Mouse (Mus musculus): ENCODE data around the gene Elp6. TPM values are rescaled to one million over a fixed set of nuclear protein-coding genes. Genes with fewer than 3 reads are reported as not detected.
"Not testable (repeated sequence)": the region's sequence is repeated elsewhere in the genome, so short reads cannot be mapped to it uniquely, and the experiment has no call there.

Elp6 gene
- polyA plus RNA-seq, 1 experiment from 2014 or later = 6.0 TPM

DNA sequence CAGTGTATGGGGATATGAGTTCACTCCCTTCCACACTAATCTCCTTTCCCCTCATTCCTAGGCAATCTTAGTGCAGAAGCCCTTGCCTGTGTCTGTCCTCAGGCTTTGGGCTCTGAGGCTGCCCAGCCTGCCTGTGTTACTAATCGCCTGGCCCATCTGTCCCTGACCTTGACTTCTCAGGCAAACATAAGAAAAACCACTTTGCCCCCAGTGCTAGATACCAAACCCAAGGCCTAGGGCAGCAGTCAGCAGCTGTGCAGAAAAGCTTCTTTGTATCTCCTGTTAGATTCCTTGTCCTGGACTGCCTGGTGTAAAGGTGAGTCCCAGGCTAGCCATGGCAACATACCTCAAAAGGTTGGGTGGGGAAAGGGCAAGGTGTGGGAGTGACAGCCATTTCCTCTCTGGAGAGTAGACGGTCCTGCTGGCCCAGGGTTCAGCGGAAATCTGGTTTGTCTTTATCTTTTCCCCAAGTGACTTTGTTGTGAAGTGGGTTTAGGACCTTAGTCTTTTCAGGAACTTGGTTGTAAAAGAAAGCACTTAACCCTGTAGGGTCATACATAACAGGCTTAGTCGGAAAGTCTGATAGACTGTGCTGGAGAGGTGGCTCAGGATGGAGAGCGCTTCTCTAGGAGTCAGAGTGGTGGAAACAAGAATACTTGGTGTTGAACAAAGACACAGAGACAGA lies 24.1 kb downstream of the Elp6 start:
- no peak overlapping the region for H3K9ac ChIP-seq (ENCODE audit: low read depth, low read length)
- ATAC-seq (ENCODE audit: low read depth) = no peak
- 26% methylated on average over 5 of the region's 5 CpGs for WGBS (ENCODE audit: insufficient replicate concordance)
- H3K9me3 ChIP-seq (replicated peaks; ENCODE audit: control insufficient read depth, low read length) = no peaks in the 10 kb centered on the region
- H3K4me3 ChIP-seq (ENCODE audit: low read depth, low read length) = no peak overlapping the region
- peaks cover 7% of the 10 kb centered on the region for H3K4me1 ChIP-seq (ENCODE audit: control insufficient read depth, low read depth, low read length)
- H3K36me3 ChIP-seq (ENCODE audit: control insufficient read depth, insufficient read depth) = no peaks in the 10 kb centered on the region
- no peaks in the 10 kb centered on the region for H3K27me3 ChIP-seq (ENCODE audit: control insufficient read depth, insufficient read depth, low read depth, low read length)
- H3K27ac ChIP-seq (ENCODE audit: low read length) = no peak overlapping the region
- no peak overlapping the region for H3K4me2 ChIP-seq (ENCODE audit: low read depth, low read length)

DNA sequence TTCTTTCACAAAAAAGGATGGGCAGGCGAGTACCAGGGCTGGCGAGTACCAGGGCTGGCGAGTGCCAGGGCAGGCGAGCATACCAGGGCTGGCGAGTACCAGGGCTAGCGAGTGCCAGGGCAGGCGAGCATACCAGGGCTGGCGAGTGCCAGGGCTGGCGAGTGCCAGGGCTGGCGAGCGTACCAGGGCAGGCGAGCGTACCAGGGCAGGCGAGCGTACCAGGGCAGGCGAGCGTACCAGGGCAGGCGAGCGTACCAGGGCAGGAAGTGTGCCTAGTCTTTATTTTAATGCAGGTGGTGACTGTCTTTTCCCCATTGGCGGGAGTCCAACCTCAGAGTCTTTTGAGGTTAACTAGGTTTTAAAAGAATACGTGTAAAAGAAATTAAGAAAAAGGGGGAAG lies 24.7 kb downstream of the Elp6 start:
- WGBS (ENCODE audit: insufficient replicate concordance) = 67% methylated on average over 21 of the region's 21 CpGs
- H3K9ac ChIP-seq (ENCODE audit: low read depth, low read length) = no peak overlapping the region
- H3K36me3 ChIP-seq (ENCODE audit: control insufficient read depth, insufficient read depth) = no peaks in the 10 kb centered on the region
- peaks cover 11% of the 10 kb centered on the region for H3K4me1 ChIP-seq (ENCODE audit: control insufficient read depth, low read depth, low read length)
- H3K9me3 ChIP-seq (replicated peaks; ENCODE audit: control insufficient read depth, low read length) = no peaks in the 10 kb centered on the region
- H3K27me3 ChIP-seq (ENCODE audit: control insufficient read depth, insufficient read depth, low read depth, low read length) = no peaks in the 10 kb centered on the region
- no peak for ATAC-seq (ENCODE audit: low read depth)
- no peak overlapping the region for H3K27ac ChIP-seq (ENCODE audit: low read length)
- H3K4me3 ChIP-seq (ENCODE audit: low read depth, low read length) = no peak overlapping the region
- H3K4me2 ChIP-seq (ENCODE audit: low read depth, low read length) = no peak overlapping the region

GRCm38 (mm10) chr9:110330341-110330740 lies 25.4 kb downstream of the Elp6 start:
- Histone ChIP-seq H3K27me3 (ENCODE audit: control insufficient read depth, insufficient read depth, low read depth, low read length) (no peaks in the 10 kb centered on the region), H3K27ac (ENCODE audit: low read length) (no peak overlapping the region), H3K36me3 (ENCODE audit: control insufficient read depth, insufficient read depth) (no peaks in the 10 kb centered on the region), H3K4me3 (ENCODE audit: low read depth, low read length) (no peak overlapping the region), H3K4me1 (ENCODE audit: control insufficient read depth, low read depth, low read length) (peaks cover 17% of the 10 kb centered on the region), H3K9me3 (replicated peaks; ENCODE audit: control insufficient read depth, low read length) (no peaks in the 10 kb centered on the region), H3K4me2 (ENCODE audit: low read depth, low read length) (no peak overlapping the region), H3K9ac (ENCODE audit: low read depth, low read length) (no peak overlapping the region)
- 39% methylated on average over 6 of the region's 6 CpGs for WGBS (ENCODE audit: insufficient replicate concordance)
- no peak for ATAC-seq (ENCODE audit: low read depth)

DNA sequence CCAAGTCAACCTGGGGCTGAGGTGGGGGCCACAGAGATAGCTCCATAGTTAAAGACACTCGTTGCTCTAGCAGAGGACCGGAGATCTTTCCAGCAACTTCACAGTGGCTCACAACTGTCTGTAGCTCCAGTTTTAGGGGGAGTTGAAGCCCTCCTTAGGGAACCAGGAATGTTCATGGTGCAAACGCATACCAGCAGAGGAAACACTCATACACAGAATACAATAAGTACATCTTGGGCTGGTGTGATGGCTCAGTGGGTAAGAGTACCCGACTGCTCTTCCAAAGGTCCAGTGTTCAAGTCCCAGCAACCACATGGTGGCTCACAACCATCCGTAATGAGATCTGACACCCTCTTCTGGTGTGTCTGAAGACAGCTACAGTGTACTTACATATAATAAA lies 25.9 kb downstream of the Elp6 start:
- WGBS (ENCODE audit: insufficient replicate concordance) = 71% methylated on average over 5 of the region's 5 CpGs
- not testable (repeated sequence) for H3K4me3 ChIP-seq (ENCODE audit: low read depth, low read length); H3K27me3 ChIP-seq (ENCODE audit: control insufficient read depth, insufficient read depth, low read depth, low read length); ATAC-seq (ENCODE audit: low read depth); H3K27ac ChIP-seq (ENCODE audit: low read length); H3K9me3 ChIP-seq (replicated peaks; ENCODE audit: control insufficient read depth, low read length); H3K36me3 ChIP-seq (ENCODE audit: control insufficient read depth, insufficient read depth); H3K4me2 ChIP-seq (ENCODE audit: low read depth, low read length); H3K9ac ChIP-seq (ENCODE audit: low read depth, low read length)
- H3K4me1 ChIP-seq (ENCODE audit: control insufficient read depth, low read depth, low read length) = peaks cover 19% of the 10 kb centered on the region

- H3K27me3 ChIP-seq (ENCODE audit: control insufficient read depth, insufficient read depth, low read depth, low read length) = no peaks in the 10 kb centered on the region
- ATAC-seq (ENCODE audit: low read depth) = peak; percentile 94
- peaks cover 19% of the 10 kb centered on the region for H3K4me1 ChIP-seq (ENCODE audit: control insufficient read depth, low read depth, low read length)
- WGBS (ENCODE audit: insufficient replicate concordance) = under 1% methylated on average over 55 of the region's 78 CpGs
- peak within 1 kb of the TSS; percentile 50 for H3K27ac ChIP-seq (ENCODE audit: low read length)
- H3K36me3 ChIP-seq (ENCODE audit: control insufficient read depth, insufficient read depth) = no peaks in the 10 kb centered on the region
- peak within 1 kb of the TSS; percentile 78 for H3K4me3 ChIP-seq (ENCODE audit: low read depth, low read length)
- H3K9ac ChIP-seq (ENCODE audit: low read depth, low read length) = peak within 1 kb of the TSS; percentile 80
- H3K9me3 ChIP-seq (replicated peaks; ENCODE audit: control insufficient read depth, low read length) = no peaks in the 10 kb centered on the region
- H3K4me2 ChIP-seq (ENCODE audit: low read depth, low read length) = peak within 1 kb of the TSS; percentile 89
These were observed 28.3 kb downstream of the Elp6 start, which contains the start of gene Scap for GRCm38 (mm10) chr9:110333135-110333895. Gene Scap (plus strand): TSS chr9:110333288.

DNA sequence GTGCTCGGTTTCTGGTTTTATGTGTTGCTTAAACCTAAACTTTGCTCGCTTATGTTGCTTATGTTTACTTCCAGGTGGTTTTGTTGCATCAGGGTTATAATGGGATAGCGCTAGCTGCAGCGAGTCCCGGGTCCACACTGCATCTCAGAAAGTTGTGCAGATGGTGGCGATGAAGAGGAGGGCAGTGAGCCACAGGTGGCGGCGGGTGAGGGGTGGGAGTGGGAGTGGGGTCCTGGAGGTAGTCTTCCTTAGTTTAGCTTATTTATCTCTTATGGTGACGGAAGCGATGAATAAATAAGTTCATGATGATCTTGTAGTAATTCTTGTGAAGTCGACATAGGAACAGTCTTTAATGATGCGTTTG lies 28.9 kb downstream of the Elp6 start:
- Histone ChIP-seq H3K4me1 (ENCODE audit: control insufficient read depth, low read depth, low read length) (peaks cover 19% of the 10 kb centered on the region), H3K27me3 (ENCODE audit: control insufficient read depth, insufficient read depth, low read depth, low read length) (no peaks in the 10 kb centered on the region), H3K27ac (ENCODE audit: low read length) (peak overlapping the region; percentile 50), H3K9me3 (replicated peaks; ENCODE audit: control insufficient read depth, low read length) (no peaks in the 10 kb centered on the region), H3K4me2 (ENCODE audit: low read depth, low read length) (peak overlapping the region; percentile 89), H3K9ac (ENCODE audit: low read depth, low read length) (peak overlapping the region; percentile 80), H3K4me3 (ENCODE audit: low read depth, low read length) (peak overlapping the region; percentile 78), H3K36me3 (ENCODE audit: control insufficient read depth, insufficient read depth) (no peaks in the 10 kb centered on the region)
- WGBS (ENCODE audit: insufficient replicate concordance) = 6% methylated on average over 12 of the region's 12 CpGs
- ATAC-seq (ENCODE audit: low read depth) = no peak

- Histone ChIP-seq H3K36me3 (ENCODE audit: control insufficient read depth, insufficient read depth) (no peaks in the 10 kb centered on the region), H3K27me3 (ENCODE audit: control insufficient read depth, insufficient read depth, low read depth, low read length) (no peaks in the 10 kb centered on the region), H3K4me1 (ENCODE audit: control insufficient read depth, low read depth, low read length) (peaks cover 19% of the 10 kb centered on the region), H3K27ac (ENCODE audit: low read length) (peak overlapping the region; percentile 1; the same call in 1 of the 2 replicates), H3K4me3 (ENCODE audit: low read depth, low read length) (peak overlapping the region; percentile 28), H3K9ac (ENCODE audit: low read depth, low read length) (no peak overlapping the region), H3K9me3 (replicated peaks; ENCODE audit: control insufficient read depth, low read length) (no peaks in the 10 kb centered on the region), H3K4me2 (ENCODE audit: low read depth, low read length) (peak overlapping the region; percentile 89)
- no peak for ATAC-seq (ENCODE audit: low read depth)
- WGBS (ENCODE audit: insufficient replicate concordance) = 40% methylated on average over 8 of the region's 8 CpGs
These were observed 29.9 kb downstream of the Elp6 start for GRCm38 (mm10) chr9:110334849-110335248.

DNA sequence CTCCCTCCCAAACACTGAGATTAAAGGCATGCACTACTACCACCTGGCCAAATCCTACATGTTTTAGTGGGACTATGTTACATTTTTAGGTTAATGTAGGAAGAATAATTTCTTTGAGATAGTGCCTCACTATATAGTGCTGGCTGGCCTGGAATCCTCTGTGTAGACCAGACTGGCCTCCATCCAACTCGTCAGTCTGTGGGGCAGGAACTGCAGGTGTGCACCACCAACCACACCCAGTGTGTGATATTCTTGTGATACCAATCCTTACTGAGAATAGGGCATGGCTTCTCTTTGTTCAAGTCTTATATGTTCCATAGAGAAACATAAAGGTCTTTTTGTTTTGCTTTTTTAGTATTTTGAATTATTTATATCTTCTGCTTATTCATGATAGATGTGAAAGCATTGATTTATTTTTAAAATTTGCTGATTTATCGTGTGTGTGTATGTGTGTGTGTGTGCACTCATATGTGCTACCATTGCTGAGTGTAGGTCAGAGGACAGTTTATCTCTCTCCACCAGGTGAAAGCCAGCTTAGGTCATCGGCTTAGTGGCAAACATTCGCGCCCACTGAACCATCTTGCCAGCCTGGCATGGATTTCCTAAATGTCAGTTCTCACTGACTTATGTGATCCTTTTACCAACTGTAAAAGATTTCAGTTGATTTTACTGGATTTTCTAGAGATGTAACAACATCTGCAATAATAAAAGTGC lies 35.2 kb downstream of the Elp6 start:
- Histone ChIP-seq H3K4me3 (ENCODE audit: low read depth, low read length) (no peak overlapping the region), H3K9ac (ENCODE audit: low read depth, low read length) (no peak overlapping the region), H3K4me1 (ENCODE audit: control insufficient read depth, low read depth, low read length) (peaks cover 6% of the 10 kb centered on the region), H3K9me3 (replicated peaks; ENCODE audit: control insufficient read depth, low read length) (no peaks in the 10 kb centered on the region), H3K36me3 (ENCODE audit: control insufficient read depth, insufficient read depth) (no peaks in the 10 kb centered on the region), H3K4me2 (ENCODE audit: low read depth, low read length) (no peak overlapping the region), H3K27ac (ENCODE audit: low read length) (no peak overlapping the region), H3K27me3 (ENCODE audit: control insufficient read depth, insufficient read depth, low read depth, low read length) (no peaks in the 10 kb centered on the region)
- ATAC-seq (ENCODE audit: low read depth) = no peak
- 57% methylated on average over 5 of the region's 5 CpGs for WGBS (ENCODE audit: insufficient replicate concordance)

DNA sequence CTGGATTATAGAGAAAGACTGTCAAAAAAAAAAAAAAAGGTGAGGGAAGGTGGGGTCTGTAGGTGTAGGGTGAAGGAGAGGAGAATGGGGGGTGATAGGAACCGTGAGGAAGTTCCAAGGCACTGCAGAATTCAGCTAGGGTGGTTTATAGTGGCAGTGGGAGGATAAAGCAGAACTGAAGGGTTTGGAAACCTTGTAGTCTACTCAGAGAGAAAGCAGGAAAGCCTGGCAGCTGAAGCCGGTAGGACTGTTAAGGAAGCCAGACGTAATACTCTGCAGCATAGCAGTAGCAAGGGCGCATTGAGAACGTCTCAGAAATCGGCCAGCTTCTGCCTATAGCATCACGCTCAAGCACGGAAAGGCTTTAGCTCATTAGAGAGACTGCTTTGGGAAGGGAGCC lies 37.0 kb downstream of the Elp6 start:
- no peak for ATAC-seq (ENCODE audit: low read depth)
- no peak overlapping the region for H3K9ac ChIP-seq (ENCODE audit: low read depth, low read length)
- H3K27ac ChIP-seq (ENCODE audit: low read length) = no peak overlapping the region
- H3K36me3 ChIP-seq (ENCODE audit: control insufficient read depth, insufficient read depth) = no peaks in the 10 kb centered on the region
- no peak overlapping the region for H3K4me3 ChIP-seq (ENCODE audit: low read depth, low read length)
- no peaks in the 10 kb centered on the region for H3K9me3 ChIP-seq (replicated peaks; ENCODE audit: control insufficient read depth, low read length)
- H3K4me1 ChIP-seq (ENCODE audit: control insufficient read depth, low read depth, low read length) = peaks cover 2% of the 10 kb centered on the region
- no peak overlapping the region for H3K4me2 ChIP-seq (ENCODE audit: low read depth, low read length)
- H3K27me3 ChIP-seq (ENCODE audit: control insufficient read depth, insufficient read depth, low read depth, low read length) = no peaks in the 10 kb centered on the region
- 57% methylated on average over 8 of the region's 8 CpGs for WGBS (ENCODE audit: insufficient replicate concordance)

All from liver, embryonic 16.5 days (tissue).